Mouse (Mus musculus) megakaryocyte, adult 5-6 weeks (primary cell): ENCODE results near the gene Nfx1. TPM values are rescaled to one million over a fixed set of nuclear protein-coding genes. Genes with fewer than 3 reads are reported as not detected.

Experiments
- ATAC-seq: 2 replicates; pipeline ENCODE4 v1.8.0; 2016; ENCODE audit warnings: mild to moderate bottlenecking, inconsistent platforms; ENCODE audit not compliant: poor library complexity, severe bottlenecking
- total RNA-seq, 2 experiments: library from RNA; stranded (forward) in 1 of 2; stranded (reverse) in 1 of 2; fragments of 153-499, 151-499 nt in 1 of 2; fragments of 221-1000, 200-1000 nt in 1 of 2; gene quantifications; 2 replicates each; pipeline versions ENCODE4 v1.2.3 to v1.2.4; 2015 to 2017

Nfx1 gene
- total RNA-seq, 2 experiments from 2014 or later = 29.5 to 41.1 TPM

- ATAC-seq = no peak
Observed at GRCm38 (mm10) chr4:40974011-40974410, 3.3 kb downstream of the Nfx1 start.

- ATAC-seq = no peak
Observed at GRCm38 (mm10) chr4:40975678-40976077, 5.0 kb downstream of the Nfx1 start.

GRCm38 (mm10) chr4:40976651-40977050, 5.9 kb downstream of the Nfx1 start:
- no peak for ATAC-seq

- no peak for ATAC-seq
Observed at GRCm38 (mm10) chr4:40979430-40979829, 8.7 kb downstream of the Nfx1 start.

- no peak for ATAC-seq
Observed at GRCm38 (mm10) chr4:40982486-40982885, 11.8 kb downstream of the Nfx1 start.

GRCm38 (mm10) chr4:40983686-40984085, 13.0 kb downstream of the Nfx1 start:
- ATAC-seq = no peak

- ATAC-seq = no peak
Observed at GRCm38 (mm10) chr4:40989633-40990032, 18.9 kb downstream of the Nfx1 start.

GRCm38 (mm10) chr4:40996302-40996701, 25.6 kb downstream of the Nfx1 start:
- no peak for ATAC-seq

GRCm38 (mm10) chr4:40997916-40998315, 27.2 kb downstream of the Nfx1 start:
- no peak for ATAC-seq

- no peak for ATAC-seq
Observed at GRCm38 (mm10) chr4:41000271-41000670, 29.6 kb downstream of the Nfx1 start.

- ATAC-seq = no peak
Observed at GRCm38 (mm10) chr4:41000842-41001639, 30.3 kb downstream of the Nfx1 start.

GRCm38 (mm10) chr4:41013351-41013750, 42.6 kb downstream of the Nfx1 start:
- no peak for ATAC-seq

GRCm38 (mm10) chr4:41015798-41016197, 45.1 kb downstream of the Nfx1 start:
- no peak for ATAC-seq

GRCm38 (mm10) chr4:41021094-41021493, 50.4 kb downstream of the Nfx1 start:
- ATAC-seq = no peak

- no peak for ATAC-seq
Observed at GRCm38 (mm10) chr4:41026086-41026787, 55.5 kb downstream of the Nfx1 start.

GRCm38 (mm10) chr4:41027872-41028271, 57.2 kb downstream of the Nfx1 start:
- no peak for ATAC-seq

GRCm38 (mm10) chr4:41028272-41028671, 57.6 kb downstream of the Nfx1 start:
- no peak for ATAC-seq

- no peak for ATAC-seq
Observed at GRCm38 (mm10) chr4:41029372-41029771, 58.7 kb downstream of the Nfx1 start.

- ATAC-seq = no peak
Observed at GRCm38 (mm10) chr4:41031242-41031641, 60.5 kb downstream of the Nfx1 start.

- ATAC-seq = no peak
Observed at GRCm38 (mm10) chr4:41037942-41038341, 67.2 kb downstream of the Nfx1 start.

- ATAC-seq = no peak
Observed at GRCm38 (mm10) chr4:41040983-41041382, 70.3 kb downstream of the Nfx1 start.

- ATAC-seq = no peak
Observed at GRCm38 (mm10) chr4:41042880-41043279, 72.2 kb downstream of the Nfx1 start.
